In the genomic region with DNA sequence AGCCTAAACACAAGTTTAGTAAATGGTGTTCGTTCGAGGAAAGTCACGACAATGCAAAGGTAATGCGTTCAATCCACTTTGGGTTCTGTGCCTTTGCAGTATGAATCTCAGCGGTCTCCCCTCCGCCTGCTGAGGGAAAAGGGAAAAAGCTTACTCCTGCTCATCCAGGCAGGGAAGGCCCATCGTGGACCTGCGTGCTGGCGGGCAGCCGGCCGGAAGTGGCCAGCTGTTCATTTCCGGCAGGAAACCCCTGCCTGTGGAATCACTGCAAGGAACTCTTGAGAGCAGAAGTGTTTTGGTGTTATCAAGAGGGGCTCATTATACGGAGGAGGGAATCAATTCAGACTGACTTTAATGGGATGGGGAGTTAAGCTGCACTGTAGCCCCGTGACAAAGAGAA, we compare ENCODE assay signal across 18 mouse cellular contexts.
DNase-seq lines count a peak whose midpoint lies in the region; ATAC-seq and TF ChIP-seq lines count a peak whose summit lies in the region.
"Had no signal": no experiment of that assay in that cellular context is flagged by ENCODE, and none has a peak within 500 bp of the region (broad histone marks: within the 10 kb centered on the region; RNA-seq: fewer than 3 reads in every experiment).

No protein-coding gene starts in this region.

- H3K27ac ChIP-seq in heart, embryonic 13.5 days (replicated peaks), result peak overlapping the region; percentile 26; the same call in 1 of the 2 replicates
- no peak overlapping the region for H3K27ac ChIP-seq in liver, postnatal 0 days (ENCODE audit: low read depth)
- no peak overlapping the region for H3K27ac ChIP-seq in limb, embryonic 11.5 days (replicated peaks; ENCODE audit: low read depth, low read length)
- H3K27ac ChIP-seq: gastrocnemius, adult 2 months; hindbrain, embryonic 14.5 days; stomach, embryonic 15.5 days had no signal

- no peak overlapping the region for H3K9ac ChIP-seq in heart, embryonic 13.5 days
- H3K9ac ChIP-seq in liver, postnatal 0 days (replicated peaks), result no peak overlapping the region
- no peak overlapping the region for H3K9ac ChIP-seq in limb, embryonic 11.5 days (ENCODE audit: low read length)
- H3K9ac ChIP-seq: hindbrain, embryonic 14.5 days; stomach, embryonic 15.5 days had no signal

- 47% methylated on average over 14 of the region's 14 CpGs for WGBS in heart, embryonic 13.5 days
- WGBS in liver, postnatal 0 days (ENCODE audit: insufficient replicate concordance), result 42% methylated on average over 14 of the region's 14 CpGs
- WGBS in limb, embryonic 11.5 days, result 47% methylated on average over 14 of the region's 14 CpGs

- no peaks in the 10 kb centered on the region for H3K27me3 ChIP-seq in heart, embryonic 13.5 days (replicated peaks)
- no peaks in the 10 kb centered on the region for H3K27me3 ChIP-seq in liver, postnatal 0 days (ENCODE audit: insufficient read depth, low read length)
- H3K27me3 ChIP-seq in limb, embryonic 11.5 days (ENCODE audit: control insufficient read depth, insufficient read depth, low read length), result no peaks in the 10 kb centered on the region
- H3K27me3 ChIP-seq: Patski; stomach, embryonic 15.5 days had no signal

- ATAC-seq in heart, embryonic 13.5 days (ENCODE audit: extremely low read depth, insufficient number of reproducible peaks, low FRiP score, low TSS enrichment), result no peak
- ATAC-seq in liver, postnatal 0 days, result no peak
- ATAC-seq in limb, embryonic 11.5 days (ENCODE audit: insufficient number of reproducible peaks, low FRiP score, low TSS enrichment, low read depth), result no peak
- ATAC-seq: forebrain, embryonic 14.5 days; intestine, postnatal 0 days; Patski had no signal

- H3K4me2 ChIP-seq in heart, embryonic 13.5 days, result 0 out of 2 replicates have a peak overlapping the region, but pooled peaks have one; percentile 20
- no peak overlapping the region for H3K4me2 ChIP-seq in liver, postnatal 0 days (ENCODE audit: low read depth, low read length)
- no peak overlapping the region for H3K4me2 ChIP-seq in limb, embryonic 11.5 days (ENCODE audit: low read depth, severe bottlenecking)
- H3K4me2 ChIP-seq: hindbrain, embryonic 14.5 days; midbrain, embryonic 11.5 days; stomach, embryonic 15.5 days had no signal

- peaks cover 41% of the 10 kb centered on the region for H3K4me1 ChIP-seq in heart, embryonic 13.5 days
- no peaks in the 10 kb centered on the region for H3K4me1 ChIP-seq in liver, postnatal 0 days (ENCODE audit: insufficient read depth)
- no peaks in the 10 kb centered on the region for H3K4me1 ChIP-seq in limb, embryonic 11.5 days (ENCODE audit: control insufficient read depth, insufficient read depth, low read length)
- H3K4me1 ChIP-seq: stomach, embryonic 15.5 days had no signal

- H3K36me3 ChIP-seq in heart, embryonic 13.5 days, result no peaks in the 10 kb centered on the region
- H3K36me3 ChIP-seq in liver, postnatal 0 days (replicated peaks; ENCODE audit: insufficient read depth, low read length), result no peaks in the 10 kb centered on the region
- H3K36me3 ChIP-seq in limb, embryonic 11.5 days (ENCODE audit: control insufficient read depth, insufficient read depth, low read length), result no peaks in the 10 kb centered on the region
- H3K36me3 ChIP-seq: stomach, embryonic 15.5 days had no signal

- DNase-seq in heart, adult 18-20 months, result no peak
- DNase-seq in liver, result peak; percentile 12
- DNase-seq in liver, postnatal 0 days, result no peak
- DNase-seq in embryo, embryonic 10 days (ENCODE audit: low spot score), result peak; percentile 10
- peak; percentile 39 for DNase-seq in limb, embryonic 11.5 days (ENCODE audit: low spot score)
- no peak for DNase-seq in T-cell, adult 2 months (ENCODE audit: low spot score)
- no peak for DNase-seq in layer of hippocampus, postnatal 14 days (ENCODE audit: low spot score in 2 of 2)
- DNase-seq: cerebellum, postnatal 14 days; gastrocnemius, adult 2 months; lung, postnatal 10 days; thymus, postnatal 25 days had no signal

- TF ChIP-seq CTCF in liver, postnatal 0 days (IDR thresholded peaks at IDR 0.05; ENCODE audit: low read depth), result no peak

- H3K4me3 ChIP-seq in heart, embryonic 13.5 days, result no peak overlapping the region
- no peak overlapping the region for H3K4me3 ChIP-seq in liver, postnatal 0 days (ENCODE audit: low read depth, low read length)
- H3K4me3 ChIP-seq in limb, embryonic 11.5 days (ENCODE audit: low read depth, low read length), result no peak overlapping the region
- H3K4me3 ChIP-seq: gastrocnemius, adult 2 months; stomach, embryonic 15.5 days had no signal

- H3K9me3 ChIP-seq in heart, embryonic 13.5 days, result no peaks in the 10 kb centered on the region
- no peaks in the 10 kb centered on the region for H3K9me3 ChIP-seq in liver, postnatal 0 days (ENCODE audit: low read length)
- no peaks in the 10 kb centered on the region for H3K9me3 ChIP-seq in limb, embryonic 11.5 days (ENCODE audit: control insufficient read depth, low read length)
- H3K9me3 ChIP-seq: stomach, embryonic 15.5 days had no signal

- TF ChIP-seq EP300 in liver, postnatal 0 days (IDR thresholded peaks at IDR 0.05; ENCODE audit: low read depth), result no peak

Comparison
In these comparisons a context has a peak if more than half of its experiments do, and no peak if none do; other contexts are left out.
1. DNase-seq: peak in liver (single experiment), embryo, embryonic 10 days (single experiment) and limb, embryonic 11.5 days (single experiment); none in heart, adult 18-20 months (0 of 2), liver, postnatal 0 days (single experiment), T-cell, adult 2 months (single experiment) and layer of hippocampus, postnatal 14 days (0 of 2).